Mouse (Mus musculus): ENCODE results near the gene Fchsd2.

DNA sequence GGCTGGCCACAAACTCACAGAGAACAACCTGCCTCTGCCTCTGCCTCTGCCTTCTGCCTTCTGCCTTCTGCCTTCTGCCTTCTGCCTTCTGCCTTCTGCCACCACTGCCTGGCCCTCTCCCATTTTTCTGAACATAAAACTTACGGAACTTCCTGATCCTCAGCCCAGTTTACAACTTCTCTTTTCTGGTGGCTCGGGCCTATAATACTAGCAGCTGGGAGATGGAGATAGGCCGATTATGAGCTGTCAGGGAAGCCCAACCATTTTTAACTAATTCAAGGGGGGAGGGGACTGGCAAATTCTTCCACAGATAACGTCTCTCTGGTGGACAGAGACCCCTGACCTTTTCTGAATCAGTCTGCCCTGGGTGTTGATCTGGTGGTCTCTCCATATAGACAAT lies 22.3 kb upstream of the Fchsd2 start:
- no peak for TF ChIP-seq CTCF (IDR thresholded peaks at IDR 0.05; ENCODE audit: low read depth)
- TF ChIP-seq EP300 (IDR thresholded peaks at IDR 0.05; ENCODE audit: low read depth), result no peak
